Mouse (Mus musculus): ENCODE data around the gene Angptl4. TPM values are rescaled to one million over a fixed set of nuclear protein-coding genes. Genes with fewer than 3 reads are reported as not detected.

Angptl4 gene
- polyA plus RNA-seq, 1 experiment: 19.2 TPM

DNA sequence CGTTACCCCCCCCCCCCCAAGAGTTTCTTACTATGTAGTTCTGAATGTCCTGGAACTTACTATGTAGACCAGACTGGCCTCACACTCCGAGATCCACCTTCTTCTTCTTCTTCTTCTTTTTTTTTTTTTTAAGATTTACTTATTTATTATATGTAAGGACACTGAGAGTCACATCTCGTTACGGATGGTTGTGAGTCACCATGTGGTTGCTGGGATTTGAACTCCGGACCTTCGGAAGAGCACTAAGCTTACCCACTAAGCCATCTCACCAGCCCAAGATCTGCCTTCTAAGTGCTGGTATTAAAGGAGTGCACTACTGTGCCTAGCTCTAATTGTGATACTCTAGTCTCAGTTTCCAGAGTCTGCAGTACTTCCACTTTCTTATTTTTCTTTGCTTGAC is 33.8 kb upstream of the Angptl4 start:
- Histone ChIP-seq H3K36me3 (ENCODE audit: control insufficient read depth, insufficient read depth, low read length) (no peaks in the 10 kb centered on the region), H3K4me1 (ENCODE audit: control insufficient read depth, insufficient read depth, low read length) (peaks cover 8% of the 10 kb centered on the region; the same call in 1 of the 2 replicates), H3K27ac (ENCODE audit: insufficient read depth, low read depth, low read length) (0 out of 2 replicates have a peak overlapping the region, but pooled peaks have one; percentile 24), H3K4me3 (ENCODE audit: insufficient read depth, low read depth, low read length) (no peak overlapping the region), H3K27me3 (replicated peaks; ENCODE audit: control insufficient read depth, insufficient read depth, low read length) (no peaks in the 10 kb centered on the region)
- TF ChIP-seq POLR2A (IDR thresholded peaks at IDR 0.05; ENCODE audit: low read depth, low read length): no peak
- TF ChIP-seq CTCF (conservative IDR thresholded peaks at IDR 0.05; ENCODE audit: insufficient read depth, insufficient read length, low read depth, low read length): no peak
- DNase-seq: no peak
- 90% methylated on average over 6 of the region's 6 CpGs for WGBS

GRCm38 (mm10) chr17:33812990-33813389 is 31.4 kb upstream of the Angptl4 start:
- H3K4me1 ChIP-seq (ENCODE audit: control insufficient read depth, insufficient read depth, low read length): peaks cover 4% of the 10 kb centered on the region; the same call in 1 of the 2 replicates
- H3K27me3 ChIP-seq (replicated peaks; ENCODE audit: control insufficient read depth, insufficient read depth, low read length): no peaks in the 10 kb centered on the region
- no peaks in the 10 kb centered on the region for H3K36me3 ChIP-seq (ENCODE audit: control insufficient read depth, insufficient read depth, low read length)
- TF ChIP-seq CTCF (conservative IDR thresholded peaks at IDR 0.05; ENCODE audit: insufficient read depth, insufficient read length, low read depth, low read length): no peak
- TF ChIP-seq POLR2A (IDR thresholded peaks at IDR 0.05; ENCODE audit: low read depth, low read length): no peak
- WGBS: 18% methylated on average over 4 of the region's 4 CpGs
- peak; percentile 83 for DNase-seq
- peak overlapping the region; percentile 23 for H3K4me3 ChIP-seq (ENCODE audit: insufficient read depth, low read depth, low read length)
- peak overlapping the region; percentile 84 for H3K27ac ChIP-seq (ENCODE audit: insufficient read depth, low read depth, low read length)

DNA sequence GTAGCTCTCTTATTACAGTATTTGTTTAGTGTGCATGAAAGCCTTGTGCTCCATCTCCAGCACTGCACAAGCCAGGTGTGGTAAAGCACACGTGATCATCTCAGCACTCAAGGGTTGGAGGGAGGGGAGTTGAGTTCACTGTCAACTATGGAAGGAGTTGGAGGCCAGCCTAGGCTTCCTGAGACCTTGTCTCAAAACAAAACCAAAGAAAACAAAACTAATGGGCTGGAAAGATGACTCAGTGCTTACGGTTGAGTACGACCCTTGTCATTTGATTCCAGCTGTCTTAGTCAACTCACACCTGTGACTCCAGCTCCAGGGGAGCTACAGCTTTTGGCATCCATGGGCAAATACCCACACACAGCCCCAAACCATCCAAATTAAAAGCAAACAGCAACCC is 30.8 kb upstream of the Angptl4 start:
- Histone ChIP-seq H3K4me1 (ENCODE audit: control insufficient read depth, insufficient read depth, low read length) (peaks cover 2% of the 10 kb centered on the region; the same call in 1 of the 2 replicates), H3K27me3 (replicated peaks; ENCODE audit: control insufficient read depth, insufficient read depth, low read length) (no peaks in the 10 kb centered on the region), H3K36me3 (ENCODE audit: control insufficient read depth, insufficient read depth, low read length) (no peaks in the 10 kb centered on the region), H3K27ac (ENCODE audit: insufficient read depth, low read depth, low read length) (peak overlapping the region; percentile 84), H3K4me3 (ENCODE audit: insufficient read depth, low read depth, low read length) (peak overlapping the region; percentile 23; the same call in 1 of the 2 replicates)
- 12% methylated on average over 3 of the region's 3 CpGs for WGBS
- DNase-seq: peak; percentile 67
- TF ChIP-seq CTCF (conservative IDR thresholded peaks at IDR 0.05; ENCODE audit: insufficient read depth, insufficient read length, low read depth, low read length) (no peak), POLR2A (IDR thresholded peaks at IDR 0.05; ENCODE audit: low read depth, low read length) (no peak)

- TF ChIP-seq POLR2A (IDR thresholded peaks at IDR 0.05; ENCODE audit: low read depth, low read length) (no peak), CTCF (conservative IDR thresholded peaks at IDR 0.05; ENCODE audit: insufficient read depth, insufficient read length, low read depth, low read length) (no peak)
- WGBS: 22% methylated on average over 7 of the region's 7 CpGs
- no peaks in the 10 kb centered on the region; the same call in 1 of the 2 replicates for H3K4me1 ChIP-seq (ENCODE audit: control insufficient read depth, insufficient read depth, low read length)
- H3K36me3 ChIP-seq (ENCODE audit: control insufficient read depth, insufficient read depth, low read length): no peaks in the 10 kb centered on the region
- H3K4me3 ChIP-seq (ENCODE audit: insufficient read depth, low read depth, low read length): peak overlapping the region; percentile 92
- peak overlapping the region; percentile 84 for H3K27ac ChIP-seq (ENCODE audit: insufficient read depth, low read depth, low read length)
- DNase-seq: no peak
- no peaks in the 10 kb centered on the region for H3K27me3 ChIP-seq (replicated peaks; ENCODE audit: control insufficient read depth, insufficient read depth, low read length)
These were observed 29.5 kb upstream of the Angptl4 start for GRCm38 (mm10) chr17:33811142-33811516.

GRCm38 (mm10) chr17:33810334-33811141 is 28.9 kb upstream of the Angptl4 start, which contains the start of gene Kank3:
Gene Kank3, plus strand, starts transcription at chr17:33810519.
- no peaks in the 10 kb centered on the region for H3K27me3 ChIP-seq (replicated peaks; ENCODE audit: control insufficient read depth, insufficient read depth, low read length)
- 2% methylated on average over 36 of the region's 36 CpGs for WGBS
- peak within 1 kb of the TSS; percentile 92 for H3K4me3 ChIP-seq (ENCODE audit: insufficient read depth, low read depth, low read length)
- H3K4me1 ChIP-seq (ENCODE audit: control insufficient read depth, insufficient read depth, low read length): no peaks in the 10 kb centered on the region; the same call in 1 of the 2 replicates
- DNase-seq: peak; percentile 98
- no peaks in the 10 kb centered on the region for H3K36me3 ChIP-seq (ENCODE audit: control insufficient read depth, insufficient read depth, low read length)
- TF ChIP-seq CTCF (conservative IDR thresholded peaks at IDR 0.05; ENCODE audit: insufficient read depth, insufficient read length, low read depth, low read length) (no peak), POLR2A (IDR thresholded peaks at IDR 0.05; ENCODE audit: low read depth, low read length) (peak; percentile 53)
- H3K27ac ChIP-seq (ENCODE audit: insufficient read depth, low read depth, low read length): peak within 1 kb of the TSS; percentile 97

GRCm38 (mm10) chr17:33808192-33808591 is 26.6 kb upstream of the Angptl4 start:
- DNase-seq: no peak
- TF ChIP-seq POLR2A (IDR thresholded peaks at IDR 0.05; ENCODE audit: low read depth, low read length) (no peak), CTCF (conservative IDR thresholded peaks at IDR 0.05; ENCODE audit: insufficient read depth, insufficient read length, low read depth, low read length) (no peak)
- Histone ChIP-seq H3K27ac (ENCODE audit: insufficient read depth, low read depth, low read length) (no peak overlapping the region), H3K36me3 (ENCODE audit: control insufficient read depth, insufficient read depth, low read length) (no peaks in the 10 kb centered on the region), H3K4me3 (ENCODE audit: insufficient read depth, low read depth, low read length) (no peak overlapping the region), H3K27me3 (replicated peaks; ENCODE audit: control insufficient read depth, insufficient read depth, low read length) (no peaks in the 10 kb centered on the region), H3K4me1 (ENCODE audit: control insufficient read depth, insufficient read depth, low read length) (no peaks in the 10 kb centered on the region; the same call in 1 of the 2 replicates)
- 49% methylated on average over 10 of the region's 10 CpGs for WGBS

GRCm38 (mm10) chr17:33807181-33807888 is 25.7 kb upstream of the Angptl4 start:
- Histone ChIP-seq H3K27ac (ENCODE audit: insufficient read depth, low read depth, low read length) (no peak overlapping the region), H3K4me3 (ENCODE audit: insufficient read depth, low read depth, low read length) (no peak overlapping the region), H3K36me3 (ENCODE audit: control insufficient read depth, insufficient read depth, low read length) (no peaks in the 10 kb centered on the region), H3K27me3 (replicated peaks; ENCODE audit: control insufficient read depth, insufficient read depth, low read length) (no peaks in the 10 kb centered on the region), H3K4me1 (ENCODE audit: control insufficient read depth, insufficient read depth, low read length) (no peaks in the 10 kb centered on the region; the same call in 1 of the 2 replicates)
- WGBS: 32% methylated on average over 8 of the region's 9 CpGs
- no peak for TF ChIP-seq CTCF (conservative IDR thresholded peaks at IDR 0.05; ENCODE audit: insufficient read depth, insufficient read length, low read depth, low read length)
- no peak for TF ChIP-seq POLR2A (IDR thresholded peaks at IDR 0.05; ENCODE audit: low read depth, low read length)
- no peak for DNase-seq

Data from kidney, adult 2 months (tissue).